Mouse (Mus musculus) lung, embryonic 16.5 days (tissue): ENCODE measurements around the gene 4930451I11Rik. TPM values are rescaled to one million over a fixed set of nuclear protein-coding genes. Genes with fewer than 3 reads are reported as not detected.

Source experiments
- ATAC-seq: fragments of 200-750 bp; cut with Nextera tagmentation; 2 replicates; pipeline ENCODE4 v1.8.0; 2017; ENCODE audit warnings: low read depth, mild to moderate bottlenecking, moderate library complexity
- H3K27ac ChIP-seq: fragments of 300-500 bp; sonication (generic); 2 replicates; pipeline ENCODE4 v1.5.1; 2014; ENCODE audit warnings: mild to moderate bottlenecking, control low read depth, low read length
- H3K27me3 ChIP-seq: fragments of 300-500 bp; sonication (generic); 2 replicates; pipeline ENCODE4 v1.6.1; 2014; ENCODE audit warnings: low read depth, low read length, mixed read lengths; ENCODE audit not compliant: control insufficient read depth, insufficient read depth
- H3K36me3 ChIP-seq: fragments of 300-500 bp; sonication (generic); 2 replicates; pipeline ENCODE4 v1.6.1; 2014; ENCODE audit warnings: low read length; ENCODE audit not compliant: control insufficient read depth, insufficient read depth
- H3K4me1 ChIP-seq: fragments of 300-500 bp; sonication (generic); replicated peaks from 2 replicates; pipeline ENCODE4 v1.6.1; 2014; ENCODE audit warnings: low read length, mixed read lengths; ENCODE audit not compliant: control insufficient read depth, insufficient read depth
- H3K4me2 ChIP-seq: fragments of 300-500 bp; sonication (generic); 2 replicates; pipeline ENCODE4 v1.6.1; 2014; ENCODE audit warnings: low read depth, low read length, control low read depth
- H3K4me3 ChIP-seq: fragments of 300-500 bp; sonication (generic); 2 replicates; pipeline ENCODE4 v1.5.1; 2014; ENCODE audit warnings: mild to moderate bottlenecking, low read length, control low read depth
- H3K9ac ChIP-seq: fragments of 300-500 bp; sonication (generic); 2 replicates; pipeline ENCODE4 v1.6.1; 2014; ENCODE audit warnings: low read length, control low read depth
- H3K9me3 ChIP-seq: fragments of 300-500 bp; sonication (generic); 2 replicates; pipeline ENCODE4 v1.6.1; 2016; ENCODE audit warnings: low read length; ENCODE audit not compliant: control insufficient read depth
- WGBS: fragments of 180-500 bp; shearing (Covaris S2); extraction: QIAGEN DNeasy Blood & Tissue Kit; methylation state at CpG from one replicate; pipeline ENCODE4 v1.1.7; 2014; 5-methylcytosine and 5-hydroxymethylcytosine counted together
- polyA plus RNA-seq: library from polyadenylated mRNA; unstranded; fragments of >200 nt; fragmentation: Nextera tagmentation; extraction: Ambion mirVana; gene quantifications from 2 replicates; pipeline ENCODE4 v1.2.1, GENCODE M21; 2015

4930451I11Rik gene
- polyA plus RNA-seq, 1 experiment from 2014 or later: not detected

GRCm38 (mm10) chr7:126799468-126800268 is 31.8 kb downstream of the 4930451I11Rik start:
- Histone ChIP-seq H3K9me3 (no peaks in the 10 kb centered on the region), H3K9ac (peak overlapping the region; percentile 74), H3K4me1 (peaks cover 26% of the 10 kb centered on the region), H3K4me3 (peak overlapping the region; percentile 74), H3K27me3 (no peaks in the 10 kb centered on the region), H3K36me3 (peaks cover 22% of the 10 kb centered on the region), H3K27ac (peak overlapping the region; percentile 98), H3K4me2 (peak overlapping the region; percentile 72)
- peak; percentile 94 for ATAC-seq
- 2% methylated on average over 37 of the region's 38 CpGs for WGBS

GRCm38 (mm10) chr7:126799050-126799467 is 32.4 kb downstream of the 4930451I11Rik start:
- Histone ChIP-seq H3K9ac (peak overlapping the region; percentile 86), H3K27ac (peak overlapping the region; percentile 98), H3K36me3 (peaks cover 24% of the 10 kb centered on the region), H3K4me2 (peak overlapping the region; percentile 88), H3K27me3 (no peaks in the 10 kb centered on the region), H3K9me3 (no peaks in the 10 kb centered on the region), H3K4me1 (peaks cover 26% of the 10 kb centered on the region), H3K4me3 (peak overlapping the region; percentile 74)
- 0% methylated on average over 31 of the region's 36 CpGs for WGBS
- peak; percentile 98 for ATAC-seq

- H3K4me1 ChIP-seq: peaks cover 26% of the 10 kb centered on the region
- peak overlapping the region; percentile 86 for H3K9ac ChIP-seq
- H3K27me3 ChIP-seq: no peaks in the 10 kb centered on the region
- H3K4me3 ChIP-seq: peak overlapping the region; percentile 74
- H3K4me2 ChIP-seq: peak overlapping the region; percentile 88
- peaks cover 24% of the 10 kb centered on the region for H3K36me3 ChIP-seq
- ATAC-seq: no peak
- WGBS: under 1% methylated on average over 39 of the region's 40 CpGs
- no peaks in the 10 kb centered on the region for H3K9me3 ChIP-seq
- peak overlapping the region; percentile 87 for H3K27ac ChIP-seq
Measured at GRCm38 (mm10) chr7:126798127-126799049, 33.1 kb downstream of the 4930451I11Rik start.

GRCm38 (mm10) chr7:126797411-126798126 is 33.9 kb downstream of the 4930451I11Rik start, which contains the start of gene Fam57b:
TSS of gene Fam57b (plus strand) at chr7:126797668.
- H3K9me3 ChIP-seq: no peaks in the 10 kb centered on the region
- H3K36me3 ChIP-seq: peaks cover 24% of the 10 kb centered on the region
- 20% methylated on average over 21 of the region's 21 CpGs for WGBS
- H3K27me3 ChIP-seq: no peaks in the 10 kb centered on the region
- peaks cover 30% of the 10 kb centered on the region for H3K4me1 ChIP-seq
- no peak for ATAC-seq
- H3K4me3 ChIP-seq: peak within 1 kb of the TSS; percentile 74
- peak within 1 kb of the TSS; percentile 87 for H3K27ac ChIP-seq
- H3K4me2 ChIP-seq: peak within 1 kb of the TSS; percentile 88
- H3K9ac ChIP-seq: peak within 1 kb of the TSS; percentile 86

GRCm38 (mm10) chr7:126796350-126796932 is 35.0 kb downstream of the 4930451I11Rik start:
- peak overlapping the region; percentile 88; the same call in 1 of the 2 replicates for H3K4me2 ChIP-seq
- H3K27me3 ChIP-seq: no peaks in the 10 kb centered on the region
- H3K4me3 ChIP-seq: no peak overlapping the region
- H3K9ac ChIP-seq: peak overlapping the region; percentile 86; the same call in 1 of the 2 replicates
- no peak overlapping the region for H3K27ac ChIP-seq
- ATAC-seq: no peak
- H3K36me3 ChIP-seq: peaks cover 24% of the 10 kb centered on the region
- 73% methylated on average over 8 of the region's 8 CpGs for WGBS
- H3K9me3 ChIP-seq: no peaks in the 10 kb centered on the region
- H3K4me1 ChIP-seq: peaks cover 30% of the 10 kb centered on the region

GRCm38 (mm10) chr7:126795387-126796317 is 35.8 kb downstream of the 4930451I11Rik start:
- H3K9me3 ChIP-seq: no peaks in the 10 kb centered on the region
- no peaks in the 10 kb centered on the region for H3K27me3 ChIP-seq
- no peak overlapping the region for H3K4me2 ChIP-seq
- no peak overlapping the region for H3K4me3 ChIP-seq
- peaks cover 24% of the 10 kb centered on the region for H3K36me3 ChIP-seq
- H3K27ac ChIP-seq: no peak overlapping the region
- ATAC-seq: no peak
- peaks cover 32% of the 10 kb centered on the region for H3K4me1 ChIP-seq
- H3K9ac ChIP-seq: no peak overlapping the region
- 81% methylated on average over 16 of the region's 16 CpGs for WGBS

- no peaks in the 10 kb centered on the region for H3K9me3 ChIP-seq
- ATAC-seq: no peak
- no peak overlapping the region for H3K27ac ChIP-seq
- no peaks in the 10 kb centered on the region for H3K27me3 ChIP-seq
- 61% methylated on average over 4 of the region's 4 CpGs for WGBS
- no peak overlapping the region for H3K4me2 ChIP-seq
- peaks cover 30% of the 10 kb centered on the region for H3K36me3 ChIP-seq
- H3K9ac ChIP-seq: no peak overlapping the region
- no peak overlapping the region for H3K4me3 ChIP-seq
- H3K4me1 ChIP-seq: peaks cover 28% of the 10 kb centered on the region
Measured at GRCm38 (mm10) chr7:126794271-126794605, 37.2 kb downstream of the 4930451I11Rik start.
